Mouse (Mus musculus) embryonic fibroblast, embryonic 13.5 days (primary cell): ENCODE measurements around the gene Fndc3a. TPM values are rescaled to one million over a fixed set of nuclear protein-coding genes. Genes with fewer than 3 reads are reported as not detected.

Experiments
- H3K27ac ChIP-seq: 2 replicates; pipeline ENCODE4 v1.5.1; 2012; ENCODE audit warnings: low read length, control low read depth, inconsistent platforms; ENCODE audit not compliant: insufficient read depth
- H3K4me1 ChIP-seq: 2 replicates; pipeline ENCODE4 v1.6.1; 2011; ENCODE audit warnings: low read length; ENCODE audit not compliant: control insufficient read depth, insufficient read depth
- H3K4me3 ChIP-seq: 2 replicates; pipeline ENCODE4 v1.5.1; 2011; ENCODE audit warnings: mild to moderate bottlenecking, control low read depth, low read length; ENCODE audit not compliant: insufficient read depth
- CTCF ChIP-seq: IDR thresholded peaks from 2 replicates; pipeline ENCODE4 v1.5.1; 2011; ENCODE audit warnings: mild to moderate bottlenecking, control low read depth, low read length, moderate library complexity, borderline replicate concordance; ENCODE audit not compliant: insufficient read depth
- POLR2A ChIP-seq: IDR thresholded peaks from 2 replicates; pipeline ENCODE4 v1.6.1; 2011; ENCODE audit warnings: low read depth, mild to moderate bottlenecking, control low read depth, low read length, moderate library complexity
- polyA plus RNA-seq: library from polyadenylated mRNA; stranded (reverse); fragments of >200 nt; gene quantifications from 2 replicates; pipeline ENCODE4 v1.2.4, GENCODE M21; 2011; ENCODE audit warnings: low read depth; ENCODE audit not compliant: missing spikeins, insufficient read length

The Fndc3a gene
- polyA plus RNA-seq, 1 experiment, result 109 TPM

DNA sequence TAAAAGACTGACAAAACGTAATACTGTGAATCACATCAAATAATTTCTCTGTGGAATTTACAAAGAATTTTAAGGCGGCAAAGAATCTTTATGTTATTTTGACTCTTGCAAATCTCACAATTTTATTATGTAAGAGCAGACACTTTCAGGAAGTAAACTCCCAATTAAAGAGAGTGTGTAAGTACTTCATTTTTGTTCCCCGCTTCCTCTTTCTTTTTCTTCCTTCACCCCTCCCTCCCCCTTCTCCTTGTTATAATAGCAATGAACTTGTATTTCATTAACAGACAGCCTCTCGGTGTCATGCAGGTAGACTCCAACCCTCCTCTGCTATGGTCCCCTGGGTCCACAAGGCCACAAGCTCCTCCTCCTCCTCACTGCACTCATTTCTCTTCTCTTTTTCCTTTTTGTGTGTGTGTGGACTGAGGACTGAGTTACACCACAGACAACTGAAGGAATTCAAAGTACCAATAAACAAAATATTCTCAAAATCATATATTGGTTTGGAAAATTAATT, 24.9 kb downstream of the Fndc3a start:
- Histone ChIP-seq H3K4me3 (no peak overlapping the region), H3K4me1 (no peaks in the 10 kb centered on the region), H3K27ac (no peak overlapping the region)
- no peak for TF ChIP-seq CTCF
- no peak for TF ChIP-seq POLR2A

DNA sequence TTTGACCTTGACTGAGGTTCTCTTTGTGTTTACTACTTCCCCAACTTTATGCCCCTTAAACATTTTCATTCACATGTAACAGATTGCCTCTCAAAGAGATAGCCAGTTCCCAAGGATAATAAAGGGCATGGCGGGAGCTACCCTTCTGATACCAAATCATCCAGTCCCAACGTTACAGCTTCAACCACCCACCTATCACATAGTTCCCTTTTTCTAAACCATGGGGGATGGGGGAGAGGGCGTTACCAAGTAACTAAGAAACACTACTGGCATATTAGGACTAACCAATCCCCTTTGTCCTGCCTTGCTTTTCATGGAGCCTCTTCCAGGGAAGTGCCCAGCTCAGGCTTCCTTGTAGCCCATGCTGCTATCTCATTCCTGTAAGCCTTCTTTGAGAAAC, 32.6 kb downstream of the Fndc3a start:
- no peak overlapping the region for H3K27ac ChIP-seq
- H3K4me1 ChIP-seq, result no peaks in the 10 kb centered on the region
- no peak overlapping the region for H3K4me3 ChIP-seq
- TF ChIP-seq CTCF, result no peak
- no peak for TF ChIP-seq POLR2A

DNA sequence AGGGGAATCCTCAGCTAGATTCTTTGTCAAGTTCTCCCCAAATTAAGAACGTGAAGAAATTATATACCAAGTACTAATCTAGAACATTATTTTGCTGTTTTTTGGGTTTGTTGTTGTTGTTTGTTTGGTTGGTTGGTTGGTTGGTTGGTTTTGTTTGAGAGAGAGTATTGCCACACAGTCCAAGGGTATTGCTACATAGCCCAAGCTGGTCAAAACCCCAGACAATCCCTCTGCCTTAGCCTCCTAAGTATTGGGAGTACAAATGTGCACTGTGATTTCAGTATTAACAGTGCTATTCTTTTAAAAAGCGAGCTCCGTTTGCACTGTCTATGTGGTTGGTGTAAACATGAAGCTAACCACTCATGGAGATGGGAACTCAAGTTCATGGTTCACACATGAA, 37.9 kb downstream of the Fndc3a start:
- no peak overlapping the region for H3K27ac ChIP-seq
- no peak overlapping the region for H3K4me3 ChIP-seq
- TF ChIP-seq CTCF (no peak), POLR2A (no peak)
- H3K4me1 ChIP-seq, result no peaks in the 10 kb centered on the region

DNA sequence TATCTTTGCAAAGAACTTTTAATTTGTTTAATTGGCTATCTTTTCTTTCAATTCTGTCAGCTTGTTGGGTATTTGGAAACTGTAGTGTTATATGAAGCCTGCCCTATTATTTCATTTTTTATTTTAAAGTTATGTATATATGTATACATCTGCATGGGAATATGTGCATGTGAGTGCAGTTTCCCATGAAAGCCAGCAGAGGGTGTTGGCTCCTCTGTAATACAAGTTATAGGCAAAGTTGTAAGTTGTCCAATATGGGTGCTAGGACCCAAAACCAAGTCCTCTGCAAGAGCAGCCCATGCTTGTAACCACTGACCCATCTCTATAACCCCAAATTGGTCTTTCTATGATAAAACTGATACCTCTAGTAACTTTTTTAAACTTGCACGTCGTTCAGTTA, 38.8 kb downstream of the Fndc3a start:
- Histone ChIP-seq H3K27ac (no peak overlapping the region), H3K4me1 (no peaks in the 10 kb centered on the region), H3K4me3 (no peak overlapping the region)
- TF ChIP-seq POLR2A (no peak), CTCF (no peak)

DNA sequence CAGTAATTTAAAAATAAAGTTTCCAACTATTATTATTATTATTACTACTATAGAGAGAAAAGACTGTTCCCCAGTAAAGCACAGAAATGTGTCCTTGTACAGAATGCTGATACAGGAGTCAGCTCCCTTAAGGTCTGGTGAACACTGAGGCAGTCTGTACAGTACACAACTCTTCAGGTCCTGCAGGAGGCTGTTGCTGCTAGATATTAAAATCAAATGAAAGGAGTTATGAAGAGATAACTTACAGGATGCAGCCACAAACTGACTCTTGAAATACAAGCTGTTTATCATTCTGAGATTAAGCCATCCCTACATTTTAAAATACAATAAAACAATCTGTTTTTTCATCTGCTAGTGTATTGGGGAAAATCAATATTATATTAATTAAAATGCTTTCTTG, 60.5 kb downstream of the Fndc3a start:
- no peak overlapping the region for H3K4me3 ChIP-seq
- no peaks in the 10 kb centered on the region for H3K4me1 ChIP-seq
- TF ChIP-seq CTCF, result no peak
- no peak for TF ChIP-seq POLR2A
- H3K27ac ChIP-seq, result no peak overlapping the region

DNA sequence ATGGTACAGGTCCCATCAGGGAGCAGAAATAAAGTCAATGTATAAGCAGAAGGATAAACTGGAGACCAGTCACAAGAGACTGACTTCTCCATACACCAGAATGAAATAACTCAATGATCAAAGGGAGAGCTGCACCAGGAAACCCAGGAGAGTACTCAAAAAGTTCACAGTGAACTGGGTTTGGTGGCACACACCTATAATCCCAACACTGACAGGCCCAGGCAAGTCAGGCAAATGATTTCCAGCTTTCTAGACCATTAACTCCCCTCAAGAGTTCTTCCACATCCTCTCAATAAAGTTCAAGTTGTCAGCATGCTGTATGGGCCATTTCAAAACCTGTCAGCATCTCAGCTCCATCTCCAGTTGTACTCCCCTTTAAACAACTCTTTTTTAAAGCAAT, 64.3 kb downstream of the Fndc3a start:
- H3K4me1 ChIP-seq, result no peaks in the 10 kb centered on the region
- peak overlapping the region; percentile 18; the same call in 1 of the 2 replicates for H3K27ac ChIP-seq
- TF ChIP-seq CTCF, result no peak
- TF ChIP-seq POLR2A, result no peak
- no peak overlapping the region for H3K4me3 ChIP-seq

DNA sequence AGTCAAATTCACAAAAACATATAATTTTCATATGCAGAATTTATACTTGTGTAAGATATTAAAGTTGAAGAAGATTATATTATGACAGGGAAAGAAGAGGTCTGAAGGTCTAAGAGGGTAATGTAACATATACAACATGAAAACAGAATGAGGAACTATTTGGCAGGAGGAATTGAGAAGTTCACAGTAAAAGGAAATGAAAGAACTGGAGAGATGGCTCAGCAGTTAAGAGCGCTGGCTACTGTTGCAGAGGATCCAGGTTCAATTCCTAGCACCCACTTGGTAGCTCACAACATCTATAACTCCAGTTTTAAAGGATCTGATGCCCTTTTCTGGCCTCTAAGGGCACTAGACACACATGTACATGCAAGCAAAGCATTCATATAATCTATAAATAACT, 65.2 kb downstream of the Fndc3a start:
- H3K4me3 ChIP-seq, result no peak overlapping the region
- no peaks in the 10 kb centered on the region for H3K4me1 ChIP-seq
- TF ChIP-seq POLR2A (no peak), CTCF (no peak)
- no peak overlapping the region for H3K27ac ChIP-seq

DNA sequence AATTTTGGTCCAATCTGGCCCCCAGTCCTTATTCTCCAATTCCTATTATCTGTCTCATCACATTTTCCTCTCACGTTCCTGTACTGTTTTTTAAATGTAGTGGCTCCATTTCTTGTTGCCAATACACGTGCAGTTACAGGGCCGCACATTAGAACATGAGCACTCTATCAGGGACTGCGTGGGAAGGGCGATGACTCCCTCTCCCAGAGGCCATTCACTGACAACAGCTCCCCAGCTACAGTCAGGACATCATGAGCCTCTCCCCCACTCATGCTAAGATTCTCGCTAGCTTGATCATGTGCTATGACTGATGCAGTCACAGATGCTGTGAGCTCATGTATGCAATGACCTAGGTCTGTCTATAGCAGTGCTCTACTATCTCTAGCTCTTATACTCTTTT, 71.3 kb downstream of the Fndc3a start:
- H3K4me1 ChIP-seq, result peaks cover 3% of the 10 kb centered on the region; the same call in 1 of the 2 replicates
- H3K27ac ChIP-seq, result no peak overlapping the region
- TF ChIP-seq CTCF (no peak), POLR2A (no peak)
- H3K4me3 ChIP-seq, result no peak overlapping the region

DNA sequence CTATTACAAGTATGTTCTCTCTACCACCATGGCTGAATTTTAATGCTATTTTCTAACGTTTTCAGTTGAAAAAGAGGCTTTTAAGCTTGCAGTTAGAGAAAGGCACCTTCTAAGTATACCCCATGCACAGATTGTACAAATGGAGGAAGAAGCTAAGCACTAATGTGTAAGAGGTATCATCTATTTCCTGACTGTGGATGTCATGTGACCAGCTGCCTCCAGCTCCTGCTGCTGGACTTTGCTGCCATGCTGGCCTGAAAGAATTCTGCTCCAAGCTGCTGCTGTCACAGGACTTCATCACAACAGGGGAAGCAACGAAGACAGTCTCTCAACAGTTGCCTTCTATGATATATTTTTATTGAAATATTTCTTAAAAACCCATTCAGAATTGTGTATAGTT, 76.2 kb downstream of the Fndc3a start:
- Histone ChIP-seq H3K4me3 (no peak overlapping the region), H3K4me1 (peaks cover 3% of the 10 kb centered on the region; the same call in 1 of the 2 replicates), H3K27ac (no peak overlapping the region; the same call in 1 of the 2 replicates)
- TF ChIP-seq CTCF (no peak), POLR2A (no peak)

DNA sequence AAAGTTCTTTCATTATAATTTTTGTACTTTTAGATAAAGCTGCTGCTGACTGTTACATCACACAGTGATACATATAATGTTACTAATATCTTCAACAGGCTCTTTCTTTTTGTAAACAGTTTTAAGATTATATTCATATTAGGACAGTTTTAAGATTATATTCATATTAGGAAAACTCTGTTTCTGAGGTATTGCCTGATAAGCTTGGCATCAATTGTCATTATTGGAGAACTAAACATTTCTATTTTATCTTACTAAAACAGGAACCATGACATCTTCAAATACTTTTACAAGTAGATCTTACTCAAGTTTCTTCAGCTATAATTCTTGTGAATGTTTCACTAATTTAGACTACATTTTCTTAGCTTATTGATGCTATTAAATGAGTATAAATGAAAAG, 84.4 kb downstream of the Fndc3a start:
- Histone ChIP-seq H3K4me3 (no peak overlapping the region), H3K27ac (no peak overlapping the region), H3K4me1 (no peaks in the 10 kb centered on the region)
- no peak for TF ChIP-seq CTCF
- no peak for TF ChIP-seq POLR2A

DNA sequence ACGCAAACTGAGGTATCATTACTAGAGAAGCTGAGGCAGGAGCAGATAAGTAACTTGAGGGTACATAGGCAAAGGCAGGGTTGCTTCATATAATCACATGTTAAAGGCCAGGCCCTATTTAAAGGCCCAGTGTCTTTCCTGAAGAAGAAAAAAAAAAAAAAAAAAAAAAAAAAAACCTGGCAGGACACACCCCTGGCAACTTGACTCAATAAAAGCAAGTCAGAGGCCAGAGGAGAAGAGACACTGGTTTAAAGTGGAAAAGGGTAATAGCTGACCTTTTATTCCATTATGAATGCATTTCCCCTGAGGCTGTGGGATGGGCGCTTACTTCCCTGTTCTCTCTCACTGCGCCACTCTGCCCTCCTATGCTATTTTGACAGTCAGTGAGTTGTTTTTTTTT, 105.7 kb downstream of the Fndc3a start:
- TF ChIP-seq CTCF (no peak), POLR2A (no peak)
- H3K27ac ChIP-seq, result no peak overlapping the region
- no peak overlapping the region for H3K4me3 ChIP-seq
- no peaks in the 10 kb centered on the region; the same call in 1 of the 2 replicates for H3K4me1 ChIP-seq
